Mouse (Mus musculus) midbrain, embryonic 10.5 days (tissue): ENCODE measurements at regions not wholly inside any gene's neighbourhood (a gene's known extent, or its start where the extent isn't known, plus 50 kb on each side); places are given as distances from the start of the nearest gene placed in this dataset.

Experiments
- DNase-seq: peaks from one replicate; pipeline ENCODE4 v3.0.0-alpha.2; 2017; ENCODE audit warnings: low spot score
- H3K27ac ChIP-seq: fragments of 300-500 bp; sonication (generic); replicated peaks from 2 replicates; pipeline ENCODE4 v1.5.1; 2016; ENCODE audit warnings: mild to moderate bottlenecking
- H3K27me3 ChIP-seq: fragments of 300-500 bp; sonication (generic); 2 replicates; pipeline ENCODE4 v1.6.1; 2016; ENCODE audit warnings: low read depth, mild to moderate bottlenecking; ENCODE audit not compliant: poor library complexity, severe bottlenecking
- H3K36me3 ChIP-seq: fragments of 300-500 bp; sonication (generic); 2 replicates; pipeline ENCODE4 v1.6.1; 2016; ENCODE audit warnings: mild to moderate bottlenecking, moderate library complexity
- H3K4me1 ChIP-seq: fragments of 300-500 bp; sonication (generic); 2 replicates; pipeline ENCODE4 v1.6.1; 2016
- H3K4me3 ChIP-seq: fragments of 300-500 bp; sonication (generic); 2 replicates; pipeline ENCODE4 v1.5.1; 2016; ENCODE audit warnings: mild to moderate bottlenecking, moderate library complexity
- H3K9me3 ChIP-seq: fragments of 300-500 bp; sonication (generic); replicated peaks from 2 replicates; pipeline ENCODE4 v1.6.1; 2016; ENCODE audit warnings: mild to moderate bottlenecking
- WGBS: fragments of 180-500 bp; shearing (Covaris S2); methylation state at CpG from one replicate; pipeline ENCODE4 v1.1.7; 2016; 5-methylcytosine and 5-hydroxymethylcytosine counted together

DNA sequence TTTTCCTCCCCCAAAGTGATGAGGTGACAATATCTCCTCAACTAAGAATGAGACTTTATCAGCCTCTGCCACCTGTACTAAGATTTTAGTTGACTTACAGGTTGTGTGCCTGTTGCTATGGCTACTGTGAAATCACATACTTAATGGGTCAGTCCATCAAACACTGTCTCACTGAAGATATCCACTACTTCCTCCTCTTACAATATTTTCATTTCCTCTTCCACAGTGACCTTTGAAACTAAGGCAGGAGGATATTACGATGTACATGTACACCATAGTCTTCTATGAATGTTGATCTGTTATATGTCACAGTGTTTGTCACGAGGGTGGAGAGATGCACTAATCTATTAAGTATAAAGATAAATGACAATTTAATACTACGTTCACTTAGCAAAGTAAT lies 212.4 kb upstream of the Dab2 start:
- no peak for DNase-seq
- no peaks in the 10 kb centered on the region for H3K27me3 ChIP-seq
- H3K27ac ChIP-seq: no peak overlapping the region
- no peaks in the 10 kb centered on the region for H3K9me3 ChIP-seq
- H3K4me3 ChIP-seq: no peak overlapping the region
- H3K4me1 ChIP-seq: no peaks in the 10 kb centered on the region
- WGBS: 87% methylated on average over 3 of the region's 3 CpGs
- H3K36me3 ChIP-seq: no peaks in the 10 kb centered on the region

- no peaks in the 10 kb centered on the region for H3K4me1 ChIP-seq
- no peak for DNase-seq
- no peaks in the 10 kb centered on the region for H3K36me3 ChIP-seq
- no peak overlapping the region for H3K4me3 ChIP-seq
- no peak overlapping the region for H3K27ac ChIP-seq
- H3K9me3 ChIP-seq: no peaks in the 10 kb centered on the region
- no peaks in the 10 kb centered on the region for H3K27me3 ChIP-seq
- WGBS: 87% methylated on average over 4 of the region's 4 CpGs
These were observed 211.1 kb upstream of the Dab2 start for GRCm38 (mm10) chr15:6088498-6088897.

DNA sequence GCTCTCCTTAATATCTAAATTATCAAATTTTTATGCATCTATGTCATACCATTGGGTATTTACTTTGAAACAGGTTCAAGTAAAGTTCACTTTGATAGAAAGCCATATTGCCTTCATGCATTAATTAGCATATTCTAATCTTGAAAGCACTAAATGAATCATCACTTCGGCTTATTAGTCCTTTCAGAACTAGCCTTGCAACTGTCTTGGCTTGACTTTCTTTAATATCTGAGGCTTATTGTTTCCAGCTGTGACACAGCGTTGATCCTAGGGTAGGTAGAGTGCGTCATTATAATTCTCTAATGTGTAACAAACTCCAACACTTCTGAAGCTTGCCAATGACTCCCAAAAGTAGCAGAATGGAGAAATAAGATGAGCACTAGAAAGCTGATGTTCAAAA lies 169.9 kb upstream of the Dab2 start:
- DNase-seq: no peak
- no peaks in the 10 kb centered on the region for H3K4me1 ChIP-seq
- no peak overlapping the region for H3K4me3 ChIP-seq
- 91% methylated on average over 3 of the region's 3 CpGs for WGBS
- no peaks in the 10 kb centered on the region for H3K27me3 ChIP-seq
- H3K36me3 ChIP-seq: no peaks in the 10 kb centered on the region
- no peaks in the 10 kb centered on the region for H3K9me3 ChIP-seq
- H3K27ac ChIP-seq: no peak overlapping the region

DNA sequence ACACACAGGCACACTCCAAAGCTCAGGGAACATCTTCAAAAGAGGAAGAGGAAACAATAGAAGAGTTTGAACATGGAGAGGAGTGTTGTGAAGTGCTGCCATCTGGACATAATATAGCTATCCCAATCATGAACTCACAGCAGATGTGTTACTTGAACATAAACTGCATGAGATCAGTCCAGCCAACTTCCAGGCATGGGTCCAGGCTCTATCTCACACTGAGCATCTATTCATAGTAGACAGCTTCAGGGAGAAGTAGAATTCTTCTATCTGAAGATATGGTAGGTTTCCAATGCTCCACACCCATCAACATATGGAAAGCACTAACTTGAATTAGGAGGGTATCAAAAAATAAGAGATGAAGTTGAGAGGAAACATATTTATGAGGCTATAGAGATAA lies 167.4 kb upstream of the Dab2 start:
- DNase-seq: no peak
- Histone ChIP-seq H3K27me3 (no peaks in the 10 kb centered on the region), H3K27ac (no peak overlapping the region), H3K4me3 (no peak overlapping the region), H3K4me1 (no peaks in the 10 kb centered on the region), H3K9me3 (0 out of 2 replicates have a peak, but pooled peaks cover 5% of the 10 kb centered on the region), H3K36me3 (no peaks in the 10 kb centered on the region)

DNA sequence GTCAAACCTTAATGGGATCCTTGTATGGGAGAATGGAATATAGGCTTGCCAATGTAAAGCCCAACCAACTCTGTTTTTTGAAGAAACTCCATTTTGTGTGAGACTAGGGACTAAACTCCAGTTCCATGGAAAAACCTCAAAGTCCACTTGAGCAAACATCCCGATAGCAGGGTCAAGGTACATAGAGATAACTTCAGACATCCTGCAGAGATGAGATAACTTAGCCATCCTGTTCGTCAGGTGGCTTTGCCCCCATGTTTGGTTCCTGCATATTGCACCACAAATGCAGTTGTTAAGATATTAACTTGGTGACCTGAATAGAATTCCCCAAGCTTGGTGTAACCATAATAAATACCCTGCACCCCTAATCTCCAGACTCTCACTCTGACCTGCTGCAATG lies 154.5 kb upstream of the Dab2 start:
- H3K27me3 ChIP-seq: no peaks in the 10 kb centered on the region
- no peak overlapping the region for H3K27ac ChIP-seq
- no peak overlapping the region for H3K4me3 ChIP-seq
- no peaks in the 10 kb centered on the region for H3K9me3 ChIP-seq
- no peak for DNase-seq
- no peaks in the 10 kb centered on the region for H3K4me1 ChIP-seq
- no peaks in the 10 kb centered on the region for H3K36me3 ChIP-seq
- WGBS: 86% methylated on average over 2 of the region's 2 CpGs

- Histone ChIP-seq H3K4me3 (no peak overlapping the region), H3K9me3 (no peaks in the 10 kb centered on the region), H3K27ac (no peak overlapping the region), H3K27me3 (no peaks in the 10 kb centered on the region), H3K4me1 (no peaks in the 10 kb centered on the region), H3K36me3 (no peaks in the 10 kb centered on the region)
- WGBS: 78% methylated on average over 9 of the region's 9 CpGs
- no peak for DNase-seq
These were observed 144.9 kb upstream of the Dab2 start for GRCm38 (mm10) chr15:6154706-6155105.

- no peaks in the 10 kb centered on the region for H3K27me3 ChIP-seq
- 80% methylated on average over 1 of the region's 1 CpGs for WGBS
- DNase-seq: no peak
- H3K36me3 ChIP-seq: no peaks in the 10 kb centered on the region
- H3K9me3 ChIP-seq: no peaks in the 10 kb centered on the region
- H3K4me3 ChIP-seq: no peak overlapping the region
- no peak overlapping the region for H3K27ac ChIP-seq
- H3K4me1 ChIP-seq: no peaks in the 10 kb centered on the region
These were observed 119.3 kb upstream of the Dab2 start for GRCm38 (mm10) chr15:6180261-6180660.

GRCm38 (mm10) chr15:6183627-6184026 lies 116.0 kb upstream of the Dab2 start:
- H3K27ac ChIP-seq: no peak overlapping the region
- 90% methylated on average over 3 of the region's 3 CpGs for WGBS
- H3K4me1 ChIP-seq: no peaks in the 10 kb centered on the region
- no peaks in the 10 kb centered on the region for H3K9me3 ChIP-seq
- DNase-seq: no peak
- no peaks in the 10 kb centered on the region for H3K27me3 ChIP-seq
- no peak overlapping the region for H3K4me3 ChIP-seq
- H3K36me3 ChIP-seq: no peaks in the 10 kb centered on the region

- DNase-seq: no peak
- Histone ChIP-seq H3K4me3 (no peak overlapping the region), H3K4me1 (no peaks in the 10 kb centered on the region), H3K27me3 (no peaks in the 10 kb centered on the region), H3K27ac (no peak overlapping the region), H3K9me3 (no peaks in the 10 kb centered on the region), H3K36me3 (no peaks in the 10 kb centered on the region)
These were observed 107.7 kb upstream of the Dab2 start for GRCm38 (mm10) chr15:6191845-6192244.

DNA sequence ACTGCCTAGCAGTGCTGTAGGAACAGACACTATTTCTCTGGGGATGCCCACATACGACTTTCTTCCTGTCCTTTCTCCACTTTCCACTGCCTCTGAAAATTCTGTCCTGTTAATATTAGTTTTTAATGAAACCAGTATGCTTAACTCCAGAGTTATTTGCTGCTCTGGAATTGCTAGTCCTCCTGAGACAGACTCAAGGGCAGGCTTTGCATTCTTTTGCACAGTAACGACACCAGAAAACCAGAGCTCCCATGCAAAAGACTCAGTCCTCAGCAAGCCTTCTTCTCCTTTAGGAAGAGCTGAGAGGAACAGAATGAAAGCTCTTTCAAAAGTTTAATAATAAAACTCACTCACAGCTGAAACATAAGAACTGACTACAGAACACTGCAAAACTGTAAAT lies 92.3 kb upstream of the Dab2 start:
- Histone ChIP-seq H3K4me3 (no peak overlapping the region), H3K36me3 (no peaks in the 10 kb centered on the region), H3K27me3 (no peaks in the 10 kb centered on the region), H3K9me3 (no peaks in the 10 kb centered on the region), H3K4me1 (no peaks in the 10 kb centered on the region), H3K27ac (no peak overlapping the region)
- DNase-seq: no peak
- 75% methylated on average over 2 of the region's 2 CpGs for WGBS

DNA sequence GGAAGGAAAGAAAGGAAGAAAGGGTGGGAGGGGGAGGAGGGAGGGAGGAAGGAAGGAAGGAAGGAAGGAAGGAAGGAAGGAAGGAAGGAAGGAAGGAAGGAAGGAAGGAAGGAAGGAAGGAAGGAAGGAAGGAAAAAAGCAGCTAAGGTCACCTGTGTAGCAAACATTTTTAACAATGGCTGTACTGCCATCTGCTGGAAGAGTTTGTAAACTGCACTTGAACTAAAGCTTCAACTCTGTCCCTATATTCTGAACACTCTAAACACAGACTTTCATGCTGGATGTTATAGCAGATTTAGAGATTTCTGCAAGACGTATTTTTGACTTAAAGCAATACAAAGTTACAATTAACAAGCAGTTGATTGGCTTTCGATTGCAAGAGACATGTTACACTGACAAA lies 90.3 kb upstream of the Dab2 start:
- H3K36me3 ChIP-seq: no peaks in the 10 kb centered on the region
- no peak overlapping the region for H3K4me3 ChIP-seq
- 11% methylated on average over 2 of the region's 2 CpGs for WGBS
- H3K27me3 ChIP-seq: no peaks in the 10 kb centered on the region
- no peaks in the 10 kb centered on the region for H3K4me1 ChIP-seq
- H3K27ac ChIP-seq: no peak overlapping the region
- DNase-seq: no peak
- H3K9me3 ChIP-seq: no peaks in the 10 kb centered on the region

DNA sequence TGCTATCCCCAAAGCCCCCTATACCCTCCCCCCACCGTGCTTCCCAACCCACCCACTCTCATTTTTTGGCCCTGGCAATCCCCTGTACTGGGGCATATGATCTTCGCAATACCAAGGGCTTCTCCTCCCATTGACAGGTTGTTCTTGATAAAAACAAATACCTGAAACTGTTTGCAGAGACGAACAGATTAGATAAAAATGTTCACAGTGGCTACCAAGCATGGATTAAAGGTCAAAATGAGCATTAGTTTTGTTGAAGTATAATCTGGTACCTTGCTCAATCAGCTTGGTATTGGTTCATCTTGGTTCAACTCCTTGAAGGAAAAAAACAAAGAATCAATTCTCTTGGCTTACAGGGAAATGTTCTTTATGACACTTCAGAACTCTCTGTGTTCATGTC lies 81.5 kb upstream of the Dab2 start:
- DNase-seq: no peak
- Histone ChIP-seq H3K27me3 (no peaks in the 10 kb centered on the region), H3K4me3 (no peak overlapping the region), H3K27ac (no peak overlapping the region), H3K36me3 (no peaks in the 10 kb centered on the region), H3K4me1 (no peaks in the 10 kb centered on the region), H3K9me3 (no peaks in the 10 kb centered on the region)
- WGBS: 73% methylated on average over 3 of the region's 3 CpGs

- Histone ChIP-seq H3K4me3 (no peak overlapping the region), H3K36me3 (no peaks in the 10 kb centered on the region), H3K9me3 (no peaks in the 10 kb centered on the region), H3K27me3 (no peaks in the 10 kb centered on the region), H3K27ac (no peak overlapping the region), H3K4me1 (no peaks in the 10 kb centered on the region)
- 78% methylated on average over 1 of the region's 1 CpGs for WGBS
- DNase-seq: no peak
These were observed 74.4 kb upstream of the Dab2 start for GRCm38 (mm10) chr15:6225227-6225626.

DNA sequence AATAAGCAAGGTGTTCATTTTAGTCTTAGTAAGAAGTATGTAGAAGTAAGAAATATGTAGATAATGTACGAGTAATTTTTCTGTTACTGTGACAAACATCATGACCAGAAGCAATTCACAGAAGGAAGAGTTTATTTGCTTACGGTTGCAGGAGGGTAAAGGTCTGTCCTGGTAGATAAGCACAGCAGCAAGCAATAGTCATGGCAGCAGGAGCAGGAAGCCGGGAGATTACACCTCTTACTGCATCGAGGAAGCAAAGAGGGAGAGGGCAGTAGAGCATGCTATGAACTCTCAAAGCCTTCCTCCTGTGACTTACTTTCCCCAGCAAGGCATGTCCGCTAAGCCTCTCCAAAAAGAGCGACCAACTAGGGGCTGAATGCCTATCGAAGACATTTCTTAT lies 69.0 kb upstream of the Dab2 start:
- Histone ChIP-seq H3K36me3 (no peaks in the 10 kb centered on the region), H3K4me3 (no peak overlapping the region), H3K27ac (no peak overlapping the region), H3K27me3 (no peaks in the 10 kb centered on the region), H3K9me3 (no peaks in the 10 kb centered on the region), H3K4me1 (no peaks in the 10 kb centered on the region)
- WGBS: 83% methylated on average over 7 of the region's 7 CpGs
- DNase-seq: no peak
